Mouse (Mus musculus): ENCODE data around the gene Dntt.

Dntt gene

DNA sequence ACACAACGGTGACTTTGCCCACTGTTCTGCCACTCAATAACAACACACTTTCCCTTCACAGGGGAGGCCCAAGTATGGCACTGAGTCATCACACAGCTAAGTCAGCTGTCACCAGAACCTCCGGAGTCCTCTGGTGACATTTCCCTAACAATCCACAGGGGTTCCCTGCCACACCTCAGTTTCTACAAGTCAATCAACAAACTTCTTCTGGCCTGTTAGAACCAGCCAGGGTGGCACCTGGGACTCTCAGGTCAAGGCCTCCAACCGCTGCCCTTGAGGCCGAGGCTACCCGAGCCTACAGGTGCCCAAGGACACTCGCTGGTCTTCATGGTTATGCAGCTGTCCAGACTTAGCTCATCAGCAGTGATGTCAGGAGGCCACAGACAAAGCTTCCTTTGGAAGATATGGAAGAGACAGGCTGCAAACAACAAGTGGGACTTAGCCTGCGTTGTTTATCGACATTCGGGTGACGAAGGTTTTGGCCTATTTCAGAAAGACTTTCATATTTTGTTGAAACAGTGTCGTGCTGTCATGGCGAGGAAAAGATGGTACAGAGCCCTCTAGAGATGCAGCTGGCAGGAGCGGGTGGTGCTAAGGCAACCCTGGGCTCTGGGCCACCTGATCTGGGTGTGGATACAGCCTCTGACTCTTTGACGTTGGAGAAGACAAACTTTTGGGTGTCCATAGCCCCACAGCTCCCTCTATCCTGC lies 44.8 kb downstream of the Dntt start:
- peak; percentile 72 for DNase-seq (ENCODE audit: low spot score)

DNA sequence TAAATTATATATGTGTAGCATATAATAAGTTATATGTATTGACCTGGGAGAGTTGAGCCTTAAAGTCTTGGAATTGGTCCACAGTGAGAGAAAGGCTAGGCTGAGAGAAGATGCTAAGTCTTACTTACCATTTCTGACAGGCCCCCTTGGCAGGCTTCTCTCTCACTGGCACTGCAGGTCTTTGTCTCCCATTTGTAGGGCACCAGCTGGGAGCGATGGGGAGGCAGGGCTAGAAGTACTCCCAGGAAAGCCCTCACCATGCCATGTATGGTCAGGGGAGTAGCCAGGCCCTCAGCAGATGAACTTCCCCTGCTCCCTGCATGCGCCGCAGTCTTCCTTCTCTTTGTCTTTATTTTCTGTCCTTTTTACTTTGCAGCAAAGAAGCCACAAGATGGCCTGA lies 47.8 kb downstream of the Dntt start, which contains the start of gene Opalin:
Opalin (minus strand) TSS at position 208 of the 400 bp plus-strand sequence.
- peak; percentile 52 for DNase-seq (ENCODE audit: low spot score)

GRCm38 (mm10) chr19:41081589-41081988 lies 52.5 kb downstream of the Dntt start:
- no peak for DNase-seq (ENCODE audit: low spot score)

- DNase-seq (ENCODE audit: low spot score): no peak
Observed at GRCm38 (mm10) chr19:41083646-41084045, 54.6 kb downstream of the Dntt start.

DNA sequence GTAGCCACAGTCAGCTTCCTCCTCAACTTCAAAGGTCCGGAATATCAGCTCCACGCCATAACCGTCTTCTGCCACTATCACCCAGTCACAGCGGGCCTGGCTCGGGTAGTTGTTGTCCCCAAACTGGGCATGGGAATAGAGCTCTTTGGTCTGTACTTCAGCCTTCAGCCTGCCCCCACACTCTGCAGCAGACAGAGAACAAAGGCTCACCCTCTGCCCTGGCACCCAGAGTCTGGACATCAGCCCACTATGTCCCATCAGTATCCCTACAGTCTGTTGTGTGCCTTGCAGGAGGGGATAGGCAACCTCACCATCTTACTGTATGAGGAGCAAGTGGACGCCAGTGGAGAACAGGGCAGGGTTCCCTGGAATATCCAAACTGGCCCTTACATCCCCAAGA lies 57.2 kb downstream of the Dntt start:
- peak; percentile 63 for DNase-seq (ENCODE audit: low spot score)

- peak; percentile 91 for DNase-seq (ENCODE audit: low spot score)
Observed at GRCm38 (mm10) chr19:41086700-41087099, 57.6 kb downstream of the Dntt start.

DNA sequence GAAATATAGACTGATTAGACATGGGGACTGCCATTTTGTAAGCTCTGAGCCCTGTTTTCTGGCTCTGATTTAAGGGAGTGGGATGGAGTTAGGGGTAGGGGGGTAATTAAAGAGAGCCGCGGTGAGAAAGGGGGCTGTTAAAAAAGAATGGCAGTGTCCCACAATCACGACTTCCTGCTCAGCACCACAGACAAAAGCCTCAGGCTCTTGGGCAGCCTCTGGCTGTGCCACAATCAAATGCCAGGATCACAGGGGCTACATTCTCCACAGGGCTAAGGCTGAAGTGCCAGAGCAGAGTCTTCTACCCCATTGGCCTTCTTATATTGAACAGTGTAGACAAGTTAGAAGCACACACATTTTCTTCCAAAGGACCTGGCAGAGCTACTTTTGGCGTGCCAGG lies 58.8 kb downstream of the Dntt start:
- DNase-seq (ENCODE audit: low spot score): no peak

DNA sequence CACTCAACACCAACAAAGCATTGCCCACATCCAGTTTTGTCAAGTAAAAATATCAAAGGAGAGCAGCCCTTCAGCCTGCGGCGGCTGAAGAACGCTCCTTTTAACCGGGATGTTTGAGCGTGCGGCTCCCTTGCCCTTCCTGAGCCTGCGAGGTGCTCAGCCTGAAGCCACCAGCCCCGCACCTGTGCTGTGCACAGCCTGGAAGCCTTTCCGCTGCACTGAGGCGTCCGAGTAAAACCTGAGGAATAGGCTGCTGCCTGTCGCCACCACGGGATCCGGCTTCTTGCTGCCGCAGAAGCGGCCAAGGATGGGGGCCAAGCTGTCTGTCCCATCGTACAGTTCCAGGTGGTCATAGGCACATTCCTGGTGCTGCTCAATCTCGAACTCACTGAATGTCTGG lies 59.4 kb downstream of the Dntt start:
- DNase-seq (ENCODE audit: low spot score): no peak

DNA sequence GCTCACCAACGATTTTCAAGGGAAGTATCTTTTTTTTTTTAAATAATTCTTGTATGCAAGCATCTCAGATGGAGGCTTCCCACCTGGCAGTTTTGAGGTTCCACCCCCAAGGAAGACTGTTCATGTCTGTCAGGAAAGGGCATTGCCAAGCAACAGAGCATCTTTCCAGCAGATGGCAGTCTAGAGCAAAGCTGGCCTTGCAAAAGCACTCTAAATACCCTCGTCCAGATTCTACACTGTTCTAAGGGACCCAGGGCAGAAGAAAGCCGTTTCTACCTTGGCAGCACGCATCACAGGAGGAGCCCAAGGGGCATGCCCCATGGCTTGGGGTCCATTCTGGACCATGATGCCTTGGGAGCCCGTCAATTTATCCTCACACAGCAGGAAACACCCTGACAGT lies 60.8 kb downstream of the Dntt start:
- DNase-seq (ENCODE audit: low spot score): peak; percentile 78

GRCm38 (mm10) chr19:41091901-41092300 lies 62.8 kb downstream of the Dntt start:
- no peak for DNase-seq (ENCODE audit: low spot score)

- no peak for DNase-seq (ENCODE audit: low spot score)
Observed at GRCm38 (mm10) chr19:41097038-41097437, 68.0 kb downstream of the Dntt start.

DNA sequence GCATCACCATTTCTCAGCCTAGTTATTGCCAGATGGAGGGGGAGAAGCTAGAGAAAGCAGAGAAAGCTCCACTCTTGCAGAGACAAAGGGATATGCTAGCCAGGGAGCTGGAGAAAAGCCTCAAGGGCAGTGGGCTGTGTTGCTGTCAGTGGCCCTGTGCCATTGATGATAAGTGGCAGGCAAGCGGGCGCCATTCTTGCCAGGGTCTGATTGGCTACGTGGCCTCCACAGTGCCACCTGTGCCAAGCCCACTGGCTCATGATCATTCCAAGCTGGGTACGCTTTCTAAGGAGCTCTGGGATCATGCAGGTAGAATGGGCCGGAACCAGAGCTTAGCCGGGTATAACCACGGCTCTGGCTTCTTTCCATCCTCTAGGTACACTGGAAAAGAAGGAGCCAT lies 71.8 kb downstream of the Dntt start:
- DNase-seq (ENCODE audit: low spot score): no peak

- peak; percentile 83 for DNase-seq (ENCODE audit: low spot score)
Observed at GRCm38 (mm10) chr19:41101390-41101789, 72.3 kb downstream of the Dntt start.

DNA sequence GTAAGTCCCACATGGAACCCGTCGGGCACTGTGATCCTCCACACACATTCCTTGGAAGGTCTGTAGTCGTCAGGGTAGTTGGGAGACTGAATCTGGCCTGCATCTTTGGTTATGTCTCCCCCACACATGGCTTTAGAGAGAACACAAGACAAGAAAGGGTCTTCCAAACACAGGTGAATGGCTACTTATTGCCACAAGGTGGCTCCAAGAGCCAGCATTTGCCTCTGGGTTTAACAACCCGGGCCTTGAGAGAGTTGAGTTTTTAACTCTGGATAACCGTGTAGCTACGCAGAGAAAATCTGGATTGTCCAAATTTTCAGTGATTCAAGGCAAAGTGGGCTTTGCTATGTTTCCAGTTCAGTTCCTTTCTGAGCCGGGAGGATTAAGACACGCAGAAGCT lies 75.8 kb downstream of the Dntt start:
- no peak for DNase-seq (ENCODE audit: low spot score)

GRCm38 (mm10) chr19:41107530-41107929 lies 78.5 kb downstream of the Dntt start:
- DNase-seq (ENCODE audit: low spot score): no peak

- no peak for DNase-seq (ENCODE audit: low spot score)
Observed at GRCm38 (mm10) chr19:41108666-41109065, 79.6 kb downstream of the Dntt start.
